Mouse (Mus musculus): Measurements from ENCODE around the gene Olfr800.

- TF ChIP-seq POLR2A (IDR thresholded peaks at IDR 0.05; ENCODE audit: borderline replicate concordance, extremely low read depth, low read depth, low read length) (no peak), CTCF (IDR thresholded peaks at IDR 0.05; ENCODE audit: insufficient read depth, low read length) (no peak)
These were observed 36.7 kb downstream of the Olfr800 start, which contains the start of gene Olfr803 for GRCm38 (mm10) chr10:129694186-129694585.
